Mouse (Mus musculus) stomach, embryonic 14.5 days (tissue): Measurements from ENCODE around the gene Dctpp1. TPM values are rescaled to one million over a fixed set of nuclear protein-coding genes. Genes with fewer than 3 reads are reported as not detected.
A peak's percentile ranks its signal among the peaks of the same experiment; 100 is the strongest.

Source experiments
- ATAC-seq: fragments of 200-750 bp; cut with Nextera tagmentation; 2 replicates; pipeline ENCODE4 v1.8.0; 2017; ENCODE audit warnings: low read depth, moderate TSS enrichment; ENCODE audit not compliant: insufficient number of reproducible peaks, insufficient read depth, low FRiP score
- H3K27ac ChIP-seq: fragments of 300-500 bp; sonication (generic); 2 replicates; pipeline ENCODE4 v1.5.1; 2014; ENCODE audit warnings: mild to moderate bottlenecking, low read length, moderate library complexity, mixed read lengths
- H3K27me3 ChIP-seq: fragments of 300-500 bp; sonication (generic); 2 replicates; pipeline ENCODE4 v1.6.1; 2014; ENCODE audit warnings: low read length, control low read depth, mixed read lengths; ENCODE audit not compliant: control insufficient read depth, insufficient read depth
- H3K36me3 ChIP-seq: fragments of 300-500 bp; sonication (generic); 2 replicates; pipeline ENCODE4 v1.6.1; 2014; ENCODE audit warnings: mild to moderate bottlenecking, control low read depth, low read length, moderate library complexity, mixed read lengths; ENCODE audit not compliant: control insufficient read depth, insufficient read depth
- H3K4me1 ChIP-seq: fragments of 300-500 bp; sonication (generic); 2 replicates; pipeline ENCODE4 v1.6.1; 2014; ENCODE audit warnings: low read length, control low read depth, mixed read lengths; ENCODE audit not compliant: control insufficient read depth, insufficient read depth
- H3K4me2 ChIP-seq: fragments of 300-500 bp; sonication (generic); replicated peaks from 2 replicates; pipeline ENCODE4 v1.6.1; 2014; ENCODE audit warnings: low read depth, low read length, control low read depth
- H3K4me3 ChIP-seq: fragments of 300-500 bp; sonication (generic); 2 replicates; pipeline ENCODE4 v1.5.1; 2014; ENCODE audit warnings: low read depth, low read length, control low read depth
- H3K9ac ChIP-seq: fragments of 300-500 bp; sonication (generic); replicated peaks from 2 replicates; pipeline ENCODE4 v1.6.1; 2014; ENCODE audit warnings: low read depth, mild to moderate bottlenecking, control low read depth, low read length, moderate library complexity, mixed read lengths
- H3K9me3 ChIP-seq: fragments of 300-500 bp; sonication (generic); 2 replicates; pipeline ENCODE4 v1.6.1; 2016; ENCODE audit warnings: low read depth, low read length, control low read depth; ENCODE audit not compliant: control insufficient read depth
- WGBS: fragments of 180-500 bp; shearing (Covaris S2); extraction: QIAGEN DNeasy Blood & Tissue Kit; methylation state at CpG from one replicate; pipeline ENCODE4 v1.1.7; 2014; 5-methylcytosine and 5-hydroxymethylcytosine counted together
- polyA plus RNA-seq: library from polyadenylated mRNA; unstranded; fragments of >200 nt; fragmentation: Nextera tagmentation; extraction: Ambion mirVana; gene quantifications from 2 replicates; pipeline ENCODE4 v1.2.1, GENCODE M21; 2014

Dctpp1 gene
- polyA plus RNA-seq, 1 experiment from 2014 or later: 202 TPM

DNA sequence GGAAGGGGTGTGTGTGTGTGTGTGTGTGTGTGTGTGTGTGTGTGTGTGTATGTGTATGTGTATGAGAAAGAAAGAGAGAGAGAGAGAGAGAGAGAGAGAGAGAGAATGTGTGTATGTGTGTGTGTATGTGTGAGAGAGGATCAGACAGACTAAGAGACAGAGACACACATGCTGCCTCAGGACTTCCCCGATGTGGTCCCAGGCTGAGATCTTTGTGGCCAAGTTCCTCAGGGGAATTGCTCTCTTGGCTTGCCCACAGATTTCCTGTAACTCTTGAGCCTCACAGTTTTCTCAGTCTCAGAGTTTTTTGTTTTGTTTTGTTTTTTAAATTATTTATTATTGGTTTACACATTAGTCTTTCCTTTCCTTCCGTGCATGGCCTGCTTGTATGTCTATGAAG, 28.8 kb upstream of the Dctpp1 start:
- no peak overlapping the region for H3K27ac ChIP-seq
- H3K9me3 ChIP-seq: peaks cover 10% of the 10 kb centered on the region
- H3K27me3 ChIP-seq: no peaks in the 10 kb centered on the region
- H3K4me3 ChIP-seq: no peak overlapping the region
- no peak overlapping the region for H3K4me2 ChIP-seq
- no peak for ATAC-seq
- 84% methylated on average over 2 of the region's 2 CpGs for WGBS
- no peaks in the 10 kb centered on the region for H3K36me3 ChIP-seq
- H3K9ac ChIP-seq: no peak overlapping the region
- H3K4me1 ChIP-seq: no peaks in the 10 kb centered on the region

DNA sequence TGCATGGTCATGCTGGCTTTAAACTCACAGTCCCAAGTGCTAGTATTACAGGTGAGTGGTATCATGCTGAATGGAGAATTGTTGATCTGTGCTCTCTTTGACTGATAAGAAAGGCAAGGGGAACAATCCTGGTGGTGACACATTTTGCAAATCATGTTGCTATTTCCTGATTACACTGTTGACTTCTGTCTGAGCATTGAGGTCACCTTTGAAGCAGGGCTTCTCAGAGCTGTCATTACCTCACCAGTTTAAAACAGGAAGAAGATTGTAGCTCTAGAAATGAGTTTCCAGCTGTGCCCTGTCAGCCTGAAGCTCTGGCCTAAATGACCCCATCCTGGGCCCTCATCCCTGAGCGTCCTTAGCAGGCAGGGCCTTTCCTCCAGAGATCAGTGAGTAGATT, 27.4 kb upstream of the Dctpp1 start:
- H3K27me3 ChIP-seq: no peaks in the 10 kb centered on the region
- no peak overlapping the region for H3K4me2 ChIP-seq
- no peaks in the 10 kb centered on the region for H3K4me1 ChIP-seq
- ATAC-seq: no peak
- peaks cover 10% of the 10 kb centered on the region for H3K9me3 ChIP-seq
- H3K36me3 ChIP-seq: no peaks in the 10 kb centered on the region
- no peak overlapping the region for H3K9ac ChIP-seq
- WGBS: 70% methylated on average over 1 of the region's 1 CpGs
- H3K27ac ChIP-seq: no peak overlapping the region
- H3K4me3 ChIP-seq: no peak overlapping the region

DNA sequence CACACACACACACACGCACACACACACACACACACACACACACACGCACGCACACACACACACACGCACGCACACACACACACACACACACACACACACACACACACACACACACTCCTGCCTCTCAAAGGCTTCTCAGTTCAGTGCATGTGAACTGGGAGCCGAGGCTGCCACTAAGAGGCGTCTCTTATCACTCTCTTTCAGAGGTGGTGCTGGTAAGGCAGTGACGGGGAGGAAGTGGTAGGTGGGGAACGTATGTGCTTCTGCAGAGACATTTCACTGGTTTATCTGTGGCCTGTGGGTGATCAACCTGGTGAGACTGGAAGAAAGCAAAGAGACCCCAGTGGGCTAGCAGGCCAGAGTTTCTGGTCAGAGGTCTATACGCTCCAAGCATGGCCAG, 24.6 kb upstream of the Dctpp1 start:
- peaks cover 10% of the 10 kb centered on the region for H3K9me3 ChIP-seq
- ATAC-seq: no peak
- H3K27ac ChIP-seq: no peak overlapping the region
- WGBS: 74% methylated on average over 7 of the region's 10 CpGs
- H3K4me2 ChIP-seq: no peak overlapping the region
- no peak overlapping the region for H3K9ac ChIP-seq
- H3K27me3 ChIP-seq: no peaks in the 10 kb centered on the region
- H3K36me3 ChIP-seq: no peaks in the 10 kb centered on the region
- H3K4me1 ChIP-seq: no peaks in the 10 kb centered on the region
- H3K4me3 ChIP-seq: no peak overlapping the region

DNA sequence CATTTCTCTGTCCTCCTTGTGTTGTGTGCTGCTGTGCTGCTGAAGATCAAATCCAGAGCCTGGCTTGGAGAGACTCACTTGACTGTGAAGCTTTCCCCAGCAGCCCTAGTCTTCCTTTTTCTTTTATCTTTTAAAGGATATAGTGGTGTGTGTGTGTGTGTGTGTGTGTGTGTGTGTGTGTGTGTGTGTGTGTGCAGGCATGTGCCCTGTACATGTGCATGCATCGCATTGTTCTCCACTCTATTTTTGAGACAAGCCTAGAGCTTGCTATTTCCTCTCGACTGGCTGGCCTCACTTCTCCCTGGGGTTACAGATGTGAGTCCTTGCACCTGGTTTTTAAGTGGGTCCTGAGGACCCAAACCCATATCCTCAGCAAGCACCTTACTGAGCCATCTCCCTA, 21.7 kb upstream of the Dctpp1 start:
- Histone ChIP-seq H3K4me3 (no peak overlapping the region), H3K9ac (no peak overlapping the region), H3K4me2 (no peak overlapping the region), H3K4me1 (no peaks in the 10 kb centered on the region), H3K27me3 (no peaks in the 10 kb centered on the region), H3K27ac (no peak overlapping the region), H3K9me3 (no peaks in the 10 kb centered on the region), H3K36me3 (no peaks in the 10 kb centered on the region)
- 74% methylated on average over 2 of the region's 2 CpGs for WGBS
- ATAC-seq: no peak

DNA sequence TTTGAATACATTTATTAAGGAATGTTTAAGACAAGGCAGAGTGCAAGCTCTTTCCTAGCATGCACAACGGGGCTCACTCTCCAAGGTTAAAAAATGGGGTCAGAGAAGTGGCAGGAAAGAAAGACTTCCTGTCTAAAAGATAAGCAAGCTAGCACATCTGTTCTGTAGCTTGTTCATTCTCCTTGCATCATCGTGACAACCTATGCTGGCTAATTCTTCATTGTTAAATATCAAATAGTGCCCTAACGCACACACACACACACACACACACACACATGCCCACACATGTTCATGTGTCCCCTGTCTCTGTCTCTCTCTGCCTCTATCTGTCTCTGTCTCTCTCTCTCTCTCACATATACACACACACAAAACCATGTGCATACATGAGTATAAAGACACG, 20.6 kb upstream of the Dctpp1 start:
- Histone ChIP-seq H3K9me3 (no peaks in the 10 kb centered on the region), H3K4me2 (no peak overlapping the region), H3K36me3 (no peaks in the 10 kb centered on the region), H3K4me1 (no peaks in the 10 kb centered on the region), H3K27ac (no peak overlapping the region), H3K27me3 (no peaks in the 10 kb centered on the region), H3K4me3 (no peak overlapping the region), H3K9ac (no peak overlapping the region)
- ATAC-seq: no peak
- WGBS: 36% methylated on average over 4 of the region's 4 CpGs

DNA sequence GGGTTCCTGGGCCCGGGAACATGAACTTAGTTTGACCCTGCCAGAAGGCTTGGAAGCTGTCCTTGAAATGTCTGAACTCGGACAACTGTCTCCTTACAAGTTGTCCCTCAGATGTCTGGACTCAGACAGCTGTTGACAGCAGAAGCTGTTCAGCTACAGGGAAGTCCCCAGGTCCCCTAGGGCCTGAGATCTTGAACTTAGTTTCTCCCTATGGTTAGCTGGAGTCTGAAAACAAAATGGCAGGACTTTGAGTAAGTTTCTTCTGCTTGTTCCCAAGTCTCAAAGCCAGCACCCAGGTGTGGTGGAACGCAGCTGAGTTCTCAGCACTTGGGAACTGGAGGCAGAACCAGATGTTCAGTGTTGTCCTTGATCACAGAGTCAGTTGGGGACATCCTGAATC, 19.6 kb upstream of the Dctpp1 start:
- H3K27me3 ChIP-seq: no peaks in the 10 kb centered on the region
- WGBS: 53% methylated on average over 3 of the region's 3 CpGs
- no peak for ATAC-seq
- H3K9me3 ChIP-seq: no peaks in the 10 kb centered on the region
- no peak overlapping the region for H3K27ac ChIP-seq
- no peaks in the 10 kb centered on the region for H3K36me3 ChIP-seq
- no peaks in the 10 kb centered on the region for H3K4me1 ChIP-seq
- no peak overlapping the region for H3K4me2 ChIP-seq
- H3K9ac ChIP-seq: no peak overlapping the region
- no peak overlapping the region for H3K4me3 ChIP-seq

DNA sequence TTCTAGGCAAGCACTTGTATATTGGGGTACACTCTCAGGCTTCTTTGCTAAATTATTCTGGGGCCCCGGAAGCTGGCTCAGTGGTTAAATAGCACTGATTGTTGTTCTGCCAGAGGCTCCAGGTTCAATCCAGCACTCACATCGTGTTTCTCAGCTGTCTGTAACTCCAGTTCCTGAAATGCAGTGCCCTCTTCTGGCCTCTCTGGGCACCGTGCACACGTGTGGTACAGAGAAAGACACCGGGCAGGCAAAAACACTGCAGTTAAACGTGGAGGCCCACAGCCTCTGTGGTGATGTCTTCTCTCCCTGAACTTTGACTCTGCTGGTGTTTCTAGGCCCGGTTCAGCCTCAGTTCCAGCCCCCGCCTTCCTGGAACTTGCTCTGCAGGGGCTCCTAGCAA, 17.8 kb upstream of the Dctpp1 start:
- no peak for ATAC-seq
- Histone ChIP-seq H3K36me3 (no peaks in the 10 kb centered on the region), H3K27ac (no peak overlapping the region), H3K9ac (no peak overlapping the region), H3K9me3 (no peaks in the 10 kb centered on the region), H3K4me2 (no peak overlapping the region), H3K4me1 (peaks cover 3% of the 10 kb centered on the region; the same call in 1 of the 2 replicates), H3K27me3 (no peaks in the 10 kb centered on the region), H3K4me3 (no peak overlapping the region)
- WGBS: 16% methylated on average over 8 of the region's 8 CpGs

DNA sequence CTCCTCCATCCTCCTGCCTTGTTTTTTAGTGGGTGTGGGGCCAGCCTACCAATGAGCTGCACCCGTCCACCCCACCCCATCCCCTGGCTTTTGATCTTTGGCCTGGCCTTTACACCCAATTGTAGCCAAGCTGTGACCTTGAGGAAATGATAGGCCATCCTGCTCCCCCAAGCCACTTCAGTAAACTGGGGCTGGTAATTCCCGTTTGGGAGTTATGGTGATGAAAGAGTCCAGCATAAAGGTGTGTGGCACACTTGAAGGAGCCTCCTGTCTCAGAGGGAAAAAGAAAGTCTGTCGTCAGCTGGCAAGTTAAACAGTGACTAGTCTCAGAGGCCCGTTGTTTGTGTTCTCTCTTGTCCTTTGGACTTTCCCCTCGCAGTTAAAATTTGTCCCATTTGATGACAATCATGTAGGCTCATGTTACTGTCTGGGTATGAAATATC, 16.0 kb upstream of the Dctpp1 start:
- WGBS: 53% methylated on average over 5 of the region's 5 CpGs

More for the DNA sequence above, 16.0 kb upstream of the Dctpp1 start:
- Histone ChIP-seq H3K9me3 (no peaks in the 10 kb centered on the region), H3K27ac (peak overlapping the region; percentile 63; the same call in 1 of the 2 replicates), H3K9ac (no peak overlapping the region), H3K4me3 (no peak overlapping the region), H3K4me1 (peaks cover 14% of the 10 kb centered on the region), H3K4me2 (no peak overlapping the region), H3K27me3 (no peaks in the 10 kb centered on the region), H3K36me3 (0 out of 2 replicates have a peak, but pooled peaks cover 4% of the 10 kb centered on the region)
- no peak for ATAC-seq
